Mouse (Mus musculus) heart, adult 2 months (tissue): Measurements from ENCODE around the gene Ifi27l2b.

ENCODE experiments used
- CTCF ChIP-seq: fragments of 200-600 bp; IDR thresholded peaks from 2 replicates; pipeline ENCODE4 v1.8.1; 2022; ENCODE audit warnings: antibody characterized with exemption, mild to moderate bottlenecking, moderate library complexity
- EP300 ChIP-seq: fragments of 200-500 bp; IDR thresholded peaks from 2 replicates; pipeline ENCODE4 v1.6.1; 2011; ENCODE audit warnings: low read depth, low read length, control low read depth; ENCODE audit not compliant: insufficient read depth

DNA sequence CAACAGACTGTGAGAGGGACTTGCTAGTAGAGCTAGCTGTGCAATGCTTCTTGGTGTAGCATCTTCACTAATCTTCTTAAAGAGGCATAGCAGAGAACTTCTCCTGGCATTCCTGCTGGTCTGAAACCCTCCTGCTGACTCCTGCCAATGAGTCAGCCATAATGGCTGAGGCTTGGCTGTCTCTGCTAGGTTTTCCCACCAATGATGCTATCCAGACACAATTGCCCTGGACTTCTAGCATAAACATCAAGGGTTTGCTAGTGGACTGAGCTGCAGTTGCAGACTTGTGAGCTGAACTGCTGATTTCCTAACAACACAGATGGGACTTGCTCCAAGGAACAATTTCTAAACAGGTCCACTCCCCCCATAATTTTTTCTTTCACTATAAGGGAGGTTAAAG, 3.7 kb downstream of the Ifi27l2b start:
- no peak for TF ChIP-seq CTCF
- no peak for TF ChIP-seq EP300
